Mouse (Mus musculus): ENCODE results near the gene Zfp58. TPM values are rescaled to one million over a fixed set of nuclear protein-coding genes. Genes with fewer than 3 reads are reported as not detected.

Gene Zfp58
- polyA plus RNA-seq, 1 experiment from 2014 or later = 4.1 TPM

DNA sequence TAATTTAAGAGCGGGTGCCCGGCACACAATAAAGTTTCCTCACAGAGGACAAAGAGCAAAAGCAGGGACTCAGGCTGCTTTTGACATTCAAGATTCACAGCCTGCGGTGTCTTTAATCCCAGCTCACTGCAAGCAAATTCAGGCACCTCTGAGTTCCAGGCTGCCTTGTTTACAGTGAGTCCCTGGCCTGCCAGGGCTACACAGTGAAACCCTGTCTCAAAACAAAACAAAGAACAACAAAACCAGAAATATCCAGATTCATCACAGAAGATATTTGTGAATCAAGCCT, 48.4 kb downstream of the Zfp58 start:
- H3K36me3 ChIP-seq = peaks cover 10% of the 10 kb centered on the region
- no peaks in the 10 kb centered on the region for H3K27me3 ChIP-seq (replicated peaks)
- ATAC-seq = no peak
- 23% methylated on average over 3 of the region's 3 CpGs for WGBS (ENCODE audit: insufficient replicate concordance)
- peaks cover 15% of the 10 kb centered on the region for H3K4me1 ChIP-seq
- peak overlapping the region; percentile 66 for H3K4me3 ChIP-seq
- peak overlapping the region; percentile 71 for H3K4me2 ChIP-seq
- peak overlapping the region; percentile 36; the same call in 1 of the 2 replicates for H3K27ac ChIP-seq
- H3K9me3 ChIP-seq (replicated peaks) = no peaks in the 10 kb centered on the region
- peak overlapping the region; percentile 72 for H3K9ac ChIP-seq

DNA sequence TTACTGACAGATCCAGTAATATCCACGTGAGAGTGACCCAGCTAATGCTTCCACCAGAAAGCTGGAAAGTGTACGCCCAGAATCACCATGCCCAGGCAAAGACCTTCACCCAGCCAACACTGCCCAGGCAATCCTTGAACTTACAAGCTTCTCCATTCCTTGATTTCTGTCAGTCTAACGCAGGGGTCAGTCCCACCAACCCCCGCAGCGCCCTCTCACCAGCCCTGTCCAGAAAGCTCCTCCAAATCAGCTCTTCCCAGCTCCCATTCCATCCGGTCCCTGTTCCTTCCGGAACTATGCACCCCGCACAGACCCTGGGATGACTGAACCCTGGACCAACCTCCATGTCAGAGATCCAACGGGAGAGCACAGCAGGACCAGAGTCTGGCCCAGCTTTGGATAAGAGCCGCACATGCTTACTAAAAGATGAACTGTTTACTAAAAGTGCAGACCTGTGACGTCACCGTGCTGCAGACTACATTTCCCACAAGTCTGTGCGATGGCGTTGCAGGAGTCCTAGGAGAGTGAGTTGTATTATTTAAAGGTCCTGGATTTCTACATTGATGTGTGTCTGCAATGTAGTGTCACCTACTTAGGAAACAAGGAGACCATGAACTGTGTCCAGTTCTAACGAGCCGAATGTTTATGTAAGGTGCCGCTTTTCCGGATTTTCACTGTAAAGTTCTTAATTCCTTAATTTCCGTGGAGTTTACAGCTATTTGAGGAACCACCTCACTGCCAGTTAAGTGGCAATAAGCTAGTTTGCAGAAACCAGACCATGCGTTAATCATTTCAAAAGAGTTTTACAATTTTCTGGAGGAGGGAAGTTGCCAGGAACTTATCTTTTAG, 49.0 kb downstream of the Zfp58 start, which contains the start of gene Zfp874a:
Zfp874a (minus strand) TSS at position 453 of the 849 bp plus-strand sequence.
- H3K9ac ChIP-seq = peak within 1 kb of the TSS; percentile 72
- no peaks in the 10 kb centered on the region for H3K9me3 ChIP-seq (replicated peaks)
- peak; percentile 96 for ATAC-seq
- H3K4me1 ChIP-seq = peaks cover 15% of the 10 kb centered on the region
- H3K36me3 ChIP-seq = peaks cover 15% of the 10 kb centered on the region
- 3% methylated on average over 20 of the region's 20 CpGs for WGBS (ENCODE audit: insufficient replicate concordance)
- no peaks in the 10 kb centered on the region for H3K27me3 ChIP-seq (replicated peaks)
- peak within 1 kb of the TSS; percentile 66 for H3K4me3 ChIP-seq
- peak within 1 kb of the TSS; percentile 71 for H3K4me2 ChIP-seq
- peak within 1 kb of the TSS; percentile 45 for H3K27ac ChIP-seq

Other genes with a start within 250 kb of the Zfp58 start
- gene Zfp458, start 222.1 kb downstream of the Zfp58 start, polyA plus RNA-seq (2016; fragmentation: Nextera tagmentation; extraction: Ambion mirVana) = 0.74 and 0.92 TPM in 2 replicates
- gene Zfp457, start 194.1 kb downstream of the Zfp58 start, polyA plus RNA-seq (2016; fragmentation: Nextera tagmentation; extraction: Ambion mirVana) = 0.15 and 0.35 TPM in 2 replicates
- 1.1 TPM in 2 replicates for gene Zfp595, start 168.0 kb downstream of the Zfp58 start, polyA plus RNA-seq (2016; fragmentation: Nextera tagmentation; extraction: Ambion mirVana)
- gene Gm28044, start 140.0 kb downstream of the Zfp58 start, polyA plus RNA-seq (2016; fragmentation: Nextera tagmentation; extraction: Ambion mirVana) = 0.26 and 0.38 TPM in 2 replicates
- 0.82 and 1.1 TPM in 2 replicates for gene Zfp953, start 139.9 kb downstream of the Zfp58 start, polyA plus RNA-seq (2016; fragmentation: Nextera tagmentation; extraction: Ambion mirVana)
- 0.50 TPM in 1 of 2 replicates, not detected in the other for gene Gm28041, start 124.8 kb downstream of the Zfp58 start, polyA plus RNA-seq (2016; fragmentation: Nextera tagmentation; extraction: Ambion mirVana)
- gene Zfp456, start 124.7 kb downstream of the Zfp58 start, polyA plus RNA-seq (2016; fragmentation: Nextera tagmentation; extraction: Ambion mirVana) = 0.78 and 0.85 TPM in 2 replicates
- gene Zfp429, start 100.7 kb downstream of the Zfp58 start, polyA plus RNA-seq (2016; fragmentation: Nextera tagmentation; extraction: Ambion mirVana) = 1.6 and 3.1 TPM in 2 replicates
- gene Zfp459, start 79.1 kb downstream of the Zfp58 start, polyA plus RNA-seq (2016; fragmentation: Nextera tagmentation; extraction: Ambion mirVana) = 0.05 and 1.6 TPM in 2 replicates
- gene Zfp874a, start 48.9 kb downstream of the Zfp58 start, polyA plus RNA-seq (2016; fragmentation: Nextera tagmentation; extraction: Ambion mirVana) = 5.5 and 6.6 TPM in 2 replicates
- 1.9 and 3.3 TPM in 2 replicates for gene Zfp874b, start 16.3 kb downstream of the Zfp58 start, polyA plus RNA-seq (2016; fragmentation: Nextera tagmentation; extraction: Ambion mirVana)
- not detected in 2 replicates for gene Gm26965, start 25.6 kb upstream of the Zfp58 start, polyA plus RNA-seq (2016; fragmentation: Nextera tagmentation; extraction: Ambion mirVana)
- gene Zfp87, start 25.6 kb upstream of the Zfp58 start, polyA plus RNA-seq (2016; fragmentation: Nextera tagmentation; extraction: Ambion mirVana) = 9.4 and 9.7 TPM in 2 replicates
- 6.8 TPM in 2 replicates for gene Zfp748, start 53.3 kb upstream of the Zfp58 start, polyA plus RNA-seq (2016; fragmentation: Nextera tagmentation; extraction: Ambion mirVana)
- gene Zfp729b, start 109.2 kb upstream of the Zfp58 start, polyA plus RNA-seq (2016; fragmentation: Nextera tagmentation; extraction: Ambion mirVana) = 1.9 and 2.0 TPM in 2 replicates
- gene Gm49345, start 137.2 kb upstream of the Zfp58 start, polyA plus RNA-seq (2016; fragmentation: Nextera tagmentation; extraction: Ambion mirVana) = not detected in 2 replicates
- 0.94 and 1.1 TPM in 2 replicates for gene Zfp729a, start 137.2 kb upstream of the Zfp58 start, polyA plus RNA-seq (2016; fragmentation: Nextera tagmentation; extraction: Ambion mirVana)
- 4.0 and 4.3 TPM in 2 replicates for gene Zfp738, start 186.5 kb upstream of the Zfp58 start, polyA plus RNA-seq (2016; fragmentation: Nextera tagmentation; extraction: Ambion mirVana)
- 3.0 and 3.1 TPM in 2 replicates for gene Zfp65, start 228.6 kb upstream of the Zfp58 start, polyA plus RNA-seq (2016; fragmentation: Nextera tagmentation; extraction: Ambion mirVana)

Measured in liver, embryonic 12.5 days (tissue).